ENCODE assay signal across 18 mouse cellular contexts in the genomic region with DNA sequence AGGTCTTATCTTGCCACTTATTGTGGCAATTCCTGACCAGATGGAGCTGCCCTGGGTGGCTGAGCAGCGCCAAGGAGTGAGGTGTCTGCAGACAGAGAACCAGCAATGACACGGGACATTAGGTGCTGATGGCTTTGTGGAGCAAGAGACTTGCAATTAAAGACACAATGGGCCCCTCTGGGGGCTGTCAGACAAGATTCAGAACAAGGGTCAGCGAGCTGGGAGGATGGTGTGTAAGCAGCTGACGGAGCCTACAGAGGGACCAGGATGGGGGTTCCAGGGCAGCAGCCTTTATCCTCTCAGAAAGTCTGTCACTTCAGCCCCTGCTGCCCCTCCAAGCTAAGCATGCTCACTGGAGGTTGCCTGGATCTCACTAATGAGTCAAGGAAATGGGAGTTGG.
"Had no signal": no experiment of that assay in that cellular context is flagged by ENCODE, and none has a peak within 500 bp of the region (broad histone marks: within the 10 kb centered on the region; RNA-seq: fewer than 3 reads in every experiment).

No protein-coding gene starts in this region.

- ATAC-seq: intestine, embryonic 16.5 days; liver, postnatal 0 days; lung, postnatal 0 days; midbrain, embryonic 13.5 days had no signal

- H3K9ac ChIP-seq: liver, embryonic 14.5 days; liver, postnatal 0 days; lung, embryonic 14.5 days; midbrain, embryonic 13.5 days; neural tube, embryonic 12.5 days had no signal

- H3K27ac ChIP-seq: left cerebral cortex, adult 2 months; liver, embryonic 14.5 days; macrophage; midbrain, embryonic 13.5 days; neural tube, embryonic 12.5 days; stomach, postnatal 0 days had no signal

- H3K4me3 ChIP-seq: left cerebral cortex, adult 2 months; midbrain, embryonic 13.5 days; neural tube, embryonic 12.5 days had no signal

- DNase-seq: kidney, adult 18-20 months; kidney, postnatal 10 days; kidney, postnatal 36 days; layer of hippocampus, postnatal 36 days; liver, postnatal 0 days; lung, embryonic 14.5 days; right cerebral cortex, adult 18-20 months; right cerebral cortex, postnatal 14 days; right cerebral cortex, postnatal 4 days; thymus, postnatal 25 days had no signal

- H3K9me3 ChIP-seq: midbrain, embryonic 13.5 days had no signal

- H3K4me2 ChIP-seq: lung, embryonic 14.5 days; midbrain, embryonic 13.5 days had no signal

- H3K36me3 ChIP-seq: midbrain, embryonic 13.5 days; neural tube, embryonic 12.5 days had no signal
